Mouse (Mus musculus): Measurements from ENCODE around the gene Jazf1. TPM values are rescaled to one million over a fixed set of nuclear protein-coding genes. Genes with fewer than 3 reads are reported as not detected.

Jazf1 gene
- total and polyA plus RNA-seq, 3 experiments, result not detected

DNA sequence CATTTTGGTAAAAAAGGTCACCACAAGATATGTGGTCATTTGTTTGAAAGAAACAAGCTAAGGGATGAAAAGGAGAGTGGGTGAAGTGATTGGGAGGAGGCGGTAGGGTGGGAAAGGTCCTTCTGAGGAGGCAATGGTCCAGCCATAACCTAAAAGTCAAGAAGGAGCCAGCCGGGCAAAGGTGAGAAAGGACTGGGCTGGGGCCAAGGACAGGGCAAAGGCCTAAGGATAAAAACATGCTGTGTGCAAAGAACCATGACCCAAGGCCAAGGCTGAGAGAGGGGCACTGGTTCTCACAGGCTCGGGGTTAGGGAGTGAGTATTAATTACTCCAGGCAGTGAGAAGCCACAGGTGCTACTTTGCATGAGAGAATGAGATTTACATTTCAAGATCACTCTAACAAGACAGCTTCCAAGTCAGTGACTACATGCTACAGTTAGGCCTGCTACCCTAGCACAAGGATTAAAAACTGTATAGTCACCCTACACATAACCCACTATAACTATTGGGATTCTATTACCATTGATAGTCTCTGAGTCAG is 151.5 kb downstream of the Jazf1 start:
- Histone ChIP-seq H3K36me3 (ENCODE audit: control insufficient read depth in 1 of 2, insufficient read depth in 2 of 2, low read length in 2 of 2) (no peaks in the 10 kb centered on the region), H3K9me3 (replicated peaks; ENCODE audit: insufficient read depth, low read length) (no peaks in the 10 kb centered on the region), H3K79me2 (ENCODE audit: control insufficient read depth, insufficient read depth, low read length, poor library complexity) (no peaks in the 10 kb centered on the region), H3K27me3 (ENCODE audit: control insufficient read depth in 1 of 2, insufficient read depth in 2 of 2, low read length in 2 of 2) (no peaks in the 10 kb centered on the region; a peak in 1 of 4 replicates), H3K4me1 (ENCODE audit: control insufficient read depth in 1 of 2, insufficient read depth in 2 of 2, low read length in 2 of 2) (no peaks in the 10 kb centered on the region), H3K4me3 (ENCODE audit: control insufficient read depth in 1 of 2, insufficient read depth in 1 of 2, low read depth in 2 of 2, low read length in 2 of 2) (no peak overlapping the region), H3K9ac (ENCODE audit: control insufficient read depth, low read depth, low read length, poor library complexity, severe bottlenecking) (no peak overlapping the region), H3K27ac (ENCODE audit: control insufficient read depth, low read depth, low read length) (no peak overlapping the region)
- no peak for DNase-seq (ENCODE audit: low read depth, low spot score)
- no peak for TF ChIP-seq MAZ (IDR thresholded peaks at IDR 0.05; ENCODE audit: low read depth, low read length)
- no peak for TF ChIP-seq POLR2A (IDR thresholded peaks at IDR 0.05; ENCODE audit: control insufficient read depth in 1 of 2, insufficient read depth in 1 of 2, low read depth in 1 of 2, low read length in 2 of 2, poor library complexity in 1 of 2)
- no peak for TF ChIP-seq SMC3 (IDR thresholded peaks at IDR 0.05; ENCODE audit: low read depth, low read length)
- TF ChIP-seq RAD21 (IDR thresholded peaks at IDR 0.05; ENCODE audit: low read depth, low read length), result no peak
- TF ChIP-seq MAFK (IDR thresholded peaks at IDR 0.05; ENCODE audit: borderline replicate concordance, low read depth, low read length), result no peak
- no peak for TF ChIP-seq SIN3A (IDR thresholded peaks at IDR 0.05; ENCODE audit: low read length)
- TF ChIP-seq RCOR1 (IDR thresholded peaks at IDR 0.05; ENCODE audit: low read depth, low read length), result no peak
- no peak for TF ChIP-seq GABPA (IDR thresholded peaks at IDR 0.05; ENCODE audit: low read depth, low read length)
- no peak for TF ChIP-seq CTCF (IDR thresholded peaks at IDR 0.05 in 2 of 3, conservative IDR thresholded peaks at IDR 0.05 in 1 of 3; ENCODE audit: control insufficient read depth in 1 of 3, insufficient read depth in 1 of 3, low read depth in 2 of 3, low read length in 3 of 3, poor library complexity in 1 of 3, severe bottlenecking in 1 of 3)
- no peak for TF ChIP-seq TBP (IDR thresholded peaks at IDR 0.05; ENCODE audit: low read depth, low read length)
- no peak for TF ChIP-seq CHD1 (IDR thresholded peaks at IDR 0.05; ENCODE audit: low read depth, low read length)
- TF ChIP-seq MYC (IDR thresholded peaks at IDR 0.05; ENCODE audit: low read depth, low read length), result no peak
- no peak for TF ChIP-seq ETS1 (IDR thresholded peaks at IDR 0.05; ENCODE audit: low read depth, low read length)
- TF ChIP-seq E2F4 (IDR thresholded peaks at IDR 0.05; ENCODE audit: borderline replicate concordance, low read depth, low read length), result no peak

DNA sequence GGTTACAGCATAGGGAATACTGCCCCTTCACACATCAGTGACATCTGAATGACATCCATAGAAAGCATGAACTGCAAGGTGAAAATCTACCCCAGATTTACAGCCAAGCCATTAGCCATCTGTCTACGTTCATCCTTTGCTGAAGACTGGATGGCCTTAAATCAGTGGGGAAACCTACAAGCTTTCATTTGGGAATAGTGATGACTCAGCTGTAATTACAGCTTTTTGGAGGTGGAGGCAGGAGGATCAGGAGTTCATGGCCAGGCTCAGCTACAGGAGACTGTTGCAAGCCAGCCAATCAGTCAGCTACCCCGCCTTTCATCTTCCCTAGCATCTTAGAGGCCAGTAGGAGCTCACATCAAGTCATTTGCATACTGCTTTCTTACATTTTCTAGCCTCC is 153.5 kb downstream of the Jazf1 start:
- Histone ChIP-seq H3K9ac (ENCODE audit: control insufficient read depth, low read depth, low read length, poor library complexity, severe bottlenecking) (no peak overlapping the region), H3K4me1 (ENCODE audit: control insufficient read depth in 1 of 2, insufficient read depth in 2 of 2, low read length in 2 of 2) (no peaks in the 10 kb centered on the region)
- TF ChIP-seq ZKSCAN1 (IDR thresholded peaks at IDR 0.05; ENCODE audit: low read depth, low read length) (no peak), CHD1 (IDR thresholded peaks at IDR 0.05; ENCODE audit: low read depth, low read length) (no peak), NELFE (IDR thresholded peaks at IDR 0.05; ENCODE audit: low read depth, low read length) (no peak), MYC (IDR thresholded peaks at IDR 0.05; ENCODE audit: low read depth, low read length) (no peak), ZMIZ1 (IDR thresholded peaks at IDR 0.05; ENCODE audit: low read depth, low read length) (no peak), KAT2A (conservative IDR thresholded peaks at IDR 0.05; ENCODE audit: low read depth, low read length) (no peak), RCOR1 (IDR thresholded peaks at IDR 0.05; ENCODE audit: low read depth, low read length) (no peak), RAD21 (IDR thresholded peaks at IDR 0.05; ENCODE audit: low read depth, low read length) (no peak), MAX (IDR thresholded peaks at IDR 0.05; ENCODE audit: low read length) (no peak), E2F4 (IDR thresholded peaks at IDR 0.05; ENCODE audit: borderline replicate concordance, low read depth, low read length) (no peak), POLR2AphosphoS5 (IDR thresholded peaks at IDR 0.05; ENCODE audit: borderline replicate concordance, low read depth, low read length) (no peak), MAZ (IDR thresholded peaks at IDR 0.05; ENCODE audit: low read depth, low read length) (no peak), HCFC1 (IDR thresholded peaks at IDR 0.05; ENCODE audit: low read depth, low read length) (no peak), MYB (IDR thresholded peaks at IDR 0.05; ENCODE audit: low read depth, low read length) (no peak)

More for the DNA sequence above, 153.5 kb downstream of the Jazf1 start:
- Histone ChIP-seq H3K79me2 (ENCODE audit: control insufficient read depth, insufficient read depth, low read length, poor library complexity) (no peaks in the 10 kb centered on the region), H3K27ac (ENCODE audit: control insufficient read depth, low read depth, low read length) (no peak overlapping the region), H3K27me3 (ENCODE audit: control insufficient read depth in 1 of 2, insufficient read depth in 2 of 2, low read length in 2 of 2) (no peaks in the 10 kb centered on the region; a peak in 1 of 4 replicates), H3K4me3 (ENCODE audit: control insufficient read depth in 1 of 2, insufficient read depth in 1 of 2, low read depth in 2 of 2, low read length in 2 of 2) (no peak overlapping the region), H3K9me3 (replicated peaks; ENCODE audit: insufficient read depth, low read length) (no peaks in the 10 kb centered on the region), H3K36me3 (ENCODE audit: control insufficient read depth in 1 of 2, insufficient read depth in 2 of 2, low read length in 2 of 2) (no peaks in the 10 kb centered on the region)
- DNase-seq (ENCODE audit: low read depth, low spot score), result no peak
